Mouse (Mus musculus) hindbrain, postnatal 0 days (tissue): ENCODE measurements around the gene Cd72. TPM values are rescaled to one million over a fixed set of nuclear protein-coding genes. Genes with fewer than 3 reads are reported as not detected.

Experiments
- ATAC-seq: fragments of 200-750 bp; cut with Nextera tagmentation; 2 replicates; pipeline ENCODE4 v1.8.0; 2017; ENCODE audit warnings: mild to moderate bottlenecking, moderate TSS enrichment, moderate library complexity
- DNase-seq: peaks from one replicate; pipeline ENCODE4 v3.0.0-alpha.2; 2015; ENCODE audit warnings: low spot score
- H3K27ac ChIP-seq: fragments of 300-500 bp; sonication (generic); 2 replicates; pipeline ENCODE4 v1.5.1; 2014; ENCODE audit warnings: mild to moderate bottlenecking
- H3K27me3 ChIP-seq: fragments of 300-500 bp; sonication (generic); 2 replicates; pipeline ENCODE4 v1.6.1; 2014; ENCODE audit warnings: low read length, mixed read lengths; ENCODE audit not compliant: insufficient read depth
- H3K36me3 ChIP-seq: fragments of 300-500 bp; sonication (generic); 2 replicates; pipeline ENCODE4 v1.6.1; 2014; ENCODE audit warnings: low read length, mixed read lengths; ENCODE audit not compliant: insufficient read depth
- H3K4me1 ChIP-seq: fragments of 300-500 bp; sonication (generic); 2 replicates; pipeline ENCODE4 v1.6.1; 2014; ENCODE audit warnings: antibody characterized with exemption, low read length, mixed read lengths; ENCODE audit not compliant: insufficient read depth
- H3K4me2 ChIP-seq: fragments of 300-500 bp; sonication (generic); 2 replicates; pipeline ENCODE4 v1.6.1; 2014; ENCODE audit warnings: low read depth, mild to moderate bottlenecking, low read length, moderate library complexity, mixed read lengths
- H3K4me3 ChIP-seq: fragments of 300-500 bp; sonication (generic); 2 replicates; pipeline ENCODE4 v1.5.1; 2014; ENCODE audit warnings: low read length
- H3K9ac ChIP-seq: fragments of 300-500 bp; sonication (generic); replicated peaks from 2 replicates; pipeline ENCODE4 v1.6.1; 2014; ENCODE audit warnings: mild to moderate bottlenecking, low read length, moderate library complexity, mixed read lengths
- H3K9me3 ChIP-seq: fragments of 300-500 bp; sonication (generic); 2 replicates; pipeline ENCODE4 v1.6.1; 2016; ENCODE audit warnings: low read length, mixed read lengths
- CTCF ChIP-seq: IDR thresholded peaks from 2 replicates; pipeline ENCODE4 v1.5.1; 2016; ENCODE audit warnings: antibody characterized with exemption, control low read depth, low read depth
- WGBS: fragments of 180-500 bp; shearing (Covaris S2); extraction: QIAGEN DNeasy Blood & Tissue Kit; methylation state at CpG from one replicate; pipeline ENCODE4 v1.1.7; 2014; 5-methylcytosine and 5-hydroxymethylcytosine counted together
- polyA plus RNA-seq: library from polyadenylated mRNA; unstranded; fragments of >200 nt; fragmentation: Nextera tagmentation; extraction: Ambion mirVana; gene quantifications from 2 replicates; pipeline ENCODE4 v1.2.1, GENCODE M21; 2015
- total RNA-seq: library from RNA; depleted of rRNA; stranded (reverse); fragments of >200 nt; gene quantifications from 2 replicates; pipeline ENCODE4 v1.2.3, GENCODE M21; 2014; rRNA removed

Gene Cd72
- not detected in 2 replicates for total RNA-seq
- 4.4 and 4.7 TPM in 2 replicates for polyA plus RNA-seq

DNA sequence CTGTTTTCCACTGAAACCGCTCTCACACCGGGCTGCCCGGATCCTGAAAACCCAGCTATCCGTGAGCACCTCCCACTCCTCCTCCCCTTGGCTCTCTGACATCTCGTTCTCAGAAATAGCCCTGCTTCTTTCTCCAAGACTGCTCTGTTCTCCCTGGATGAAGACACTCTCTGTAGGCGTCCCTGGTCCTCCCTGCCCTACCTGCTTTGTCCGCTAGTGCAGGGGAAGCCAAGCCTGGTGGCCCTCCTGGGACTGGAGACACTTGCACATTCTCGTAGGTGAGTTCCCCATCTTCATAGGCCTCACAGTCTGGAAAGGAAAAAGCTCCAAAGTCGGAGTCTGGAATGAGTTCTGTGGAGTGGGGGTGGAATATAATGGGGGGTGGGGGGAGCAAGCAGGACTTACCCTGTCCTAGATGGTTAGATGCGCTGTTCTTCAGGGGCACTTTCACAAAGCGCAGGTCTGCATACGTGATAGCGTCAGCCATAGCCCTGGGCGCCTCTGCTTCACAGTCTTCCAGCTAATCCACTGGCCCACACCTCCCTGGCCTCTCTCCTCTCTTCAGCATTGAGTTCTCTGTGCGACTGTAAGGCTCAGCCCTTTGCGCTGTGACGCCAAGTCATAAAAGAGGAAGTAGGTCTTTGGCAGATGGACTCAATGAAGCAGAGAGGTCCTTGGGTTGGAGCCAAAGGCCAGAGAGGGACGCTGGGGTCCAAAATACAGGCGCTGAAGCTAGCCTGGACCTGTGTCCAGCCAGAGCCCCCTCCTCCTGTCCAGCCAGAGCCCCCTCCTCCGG, at the start of gene Cd72:
Cd72 (minus strand) TSS at position 588 of the 796 bp plus-strand sequence.
- no peak within 1 kb of the TSS for H3K9ac ChIP-seq
- 0 out of 2 replicates have a peak, but pooled peaks have one; percentile 16 for TF ChIP-seq CTCF
- 27% methylated on average over 20 of the region's 20 CpGs for WGBS

DNA sequence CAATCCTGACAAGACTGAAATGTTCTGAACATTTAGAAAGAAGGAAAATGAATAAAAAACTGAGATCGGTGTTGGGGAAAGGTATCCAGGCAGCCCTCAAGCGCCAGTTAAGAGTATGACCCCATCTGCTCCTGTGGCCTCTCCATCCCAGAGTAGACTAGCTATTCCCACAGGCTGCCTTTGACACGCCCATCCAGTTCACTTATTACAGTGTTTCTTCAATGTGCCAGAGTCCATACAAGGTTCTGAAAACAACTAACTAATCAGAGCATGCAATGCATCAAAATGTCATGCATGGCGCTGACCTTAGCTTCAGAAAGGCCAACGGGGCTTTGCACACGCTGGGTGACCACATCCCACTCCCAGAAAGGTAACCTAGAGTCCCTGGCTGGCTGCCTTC, 49.1 kb upstream of the Cd72 start:
- Histone ChIP-seq H3K4me2 (no peak overlapping the region), H3K27me3 (no peaks in the 10 kb centered on the region), H3K36me3 (no peaks in the 10 kb centered on the region), H3K27ac (no peak overlapping the region), H3K4me3 (no peak overlapping the region), H3K9me3 (no peaks in the 10 kb centered on the region), H3K4me1 (peaks cover under 1% of the 10 kb centered on the region; the same call in 1 of the 2 replicates), H3K9ac (no peak overlapping the region)
- 78% methylated on average over 6 of the region's 6 CpGs for WGBS
- no peak for TF ChIP-seq CTCF
- DNase-seq = no peak
- ATAC-seq = no peak

More for the DNA sequence above, at the start of gene Cd72:
- Histone ChIP-seq H3K4me2 (peak within 1 kb of the TSS; percentile 41), H3K36me3 (no peaks in the 10 kb centered on the region), H3K27me3 (no peaks in the 10 kb centered on the region; the same call in 1 of the 2 replicates), H3K4me1 (peaks cover 11% of the 10 kb centered on the region; the same call in 1 of the 2 replicates), H3K27ac (no peak within 1 kb of the TSS), H3K4me3 (peak within 1 kb of the TSS; percentile 11), H3K9me3 (no peaks in the 10 kb centered on the region)
- ATAC-seq (no peak), DNase-seq (peak; percentile 34)

DNA sequence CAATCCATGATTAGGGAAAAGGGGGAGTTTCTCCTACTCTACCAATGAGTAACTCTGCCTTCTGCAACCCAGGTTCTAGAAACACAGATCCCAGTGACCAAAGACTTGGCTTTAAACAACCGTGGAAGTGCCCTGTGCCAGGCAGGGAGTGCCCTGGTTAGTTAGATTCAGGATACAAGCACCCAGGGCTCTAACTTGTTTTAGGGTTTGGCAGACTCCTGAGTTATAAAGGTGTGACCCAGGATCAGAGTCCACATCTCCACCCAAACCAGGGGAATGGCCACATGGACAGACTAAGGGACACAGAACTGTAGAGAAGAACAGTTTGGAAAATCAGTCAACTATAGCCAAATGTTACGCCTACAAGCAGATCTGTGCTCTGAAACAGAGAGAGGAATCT, 48.6 kb upstream of the Cd72 start:
- no peak for DNase-seq
- no peak overlapping the region for H3K4me3 ChIP-seq
- H3K36me3 ChIP-seq = no peaks in the 10 kb centered on the region
- no peaks in the 10 kb centered on the region for H3K27me3 ChIP-seq
- no peak for TF ChIP-seq CTCF
- H3K4me2 ChIP-seq = no peak overlapping the region
- ATAC-seq = no peak
- no peaks in the 10 kb centered on the region for H3K4me1 ChIP-seq
- whole genome bisulfite sequencing = 83% methylated on average over 2 of the region's 2 CpGs
- H3K27ac ChIP-seq = no peak overlapping the region
- no peaks in the 10 kb centered on the region for H3K9me3 ChIP-seq
- no peak overlapping the region for H3K9ac ChIP-seq

DNA sequence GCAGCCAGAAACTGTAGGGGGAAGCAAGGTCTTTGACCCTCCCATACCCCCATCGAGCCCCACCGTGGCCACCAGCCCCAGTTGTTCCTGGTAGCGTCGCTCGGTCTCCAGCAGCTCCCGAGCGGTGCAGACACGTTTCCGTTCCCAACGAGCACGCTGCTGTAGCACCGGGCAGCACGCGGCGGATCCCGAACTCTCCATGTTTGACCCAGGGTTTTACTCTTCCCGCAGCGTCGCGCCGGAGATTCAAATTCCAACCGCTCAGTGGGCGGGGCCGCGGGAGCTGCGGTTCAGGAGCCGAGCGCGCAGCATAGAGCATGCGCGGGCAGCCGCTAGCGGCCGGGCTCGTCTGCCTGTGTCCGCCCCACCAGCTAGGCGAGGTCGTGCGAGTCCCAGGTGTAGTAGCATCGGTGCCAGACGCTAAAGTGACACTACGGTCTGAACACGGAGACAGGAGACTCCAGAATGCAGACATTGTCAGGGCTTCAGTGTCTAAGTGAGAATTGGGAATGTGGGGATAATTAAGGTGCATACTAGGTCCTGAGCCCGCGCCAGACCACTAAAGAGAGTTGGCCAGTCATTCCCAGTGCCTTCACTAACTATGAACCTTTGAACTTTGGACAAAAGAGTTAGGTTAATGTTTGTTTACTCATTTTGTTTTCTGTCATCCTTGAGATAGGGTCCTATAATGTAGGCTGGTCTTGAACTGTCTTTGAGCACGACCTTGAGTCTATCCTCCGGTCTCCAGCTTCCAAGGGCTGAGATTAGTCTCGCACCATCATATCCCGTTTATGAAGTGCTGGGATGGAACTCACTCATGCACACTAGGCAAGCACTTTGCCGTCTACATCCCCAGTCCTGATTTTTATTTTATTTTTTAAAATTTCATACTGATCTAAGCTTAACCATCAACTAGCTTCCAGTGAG, 45.2 kb upstream of the Cd72 start, which contains the start of gene Arhgef39:
Arhgef39 (minus strand) TSS at position 289 of the 927 bp plus-strand sequence.
- Histone ChIP-seq H3K27ac (no peak within 1 kb of the TSS), H3K4me1 (no peaks in the 10 kb centered on the region; the same call in 1 of the 2 replicates), H3K36me3 (no peaks in the 10 kb centered on the region; the same call in 1 of the 2 replicates), H3K9ac (peak within 1 kb of the TSS; percentile 43), H3K4me2 (peak within 1 kb of the TSS; percentile 82), H3K27me3 (no peaks in the 10 kb centered on the region), H3K9me3 (no peaks in the 10 kb centered on the region), H3K4me3 (peak within 1 kb of the TSS; percentile 61)
- no peak for TF ChIP-seq CTCF
- 7% methylated on average over 50 of the region's 50 CpGs for WGBS
- DNase-seq (peak; percentile 92), ATAC-seq (peak; percentile 86)

DNA sequence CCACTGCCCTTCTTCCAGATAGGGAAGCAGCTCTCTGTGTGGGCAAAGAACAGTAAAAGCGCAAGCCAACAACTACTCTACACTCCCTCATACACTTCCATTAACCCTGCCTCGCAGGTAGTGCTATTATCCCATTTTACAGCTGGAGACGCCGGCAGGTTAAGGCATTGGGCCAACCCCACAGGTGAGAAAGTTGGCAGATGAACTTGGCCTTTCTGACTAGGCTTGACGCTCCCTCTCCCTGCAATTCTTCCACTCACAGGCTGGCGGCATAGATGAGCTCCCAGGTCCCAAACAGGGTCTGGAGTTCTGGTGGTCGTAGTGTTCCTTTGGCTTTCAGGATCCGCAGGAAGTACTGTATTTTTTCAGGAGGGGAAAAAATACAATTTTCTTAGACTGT, 44.6 kb upstream of the Cd72 start:
- no peak for ATAC-seq
- TF ChIP-seq CTCF = peak; percentile 65
- Histone ChIP-seq H3K4me1 (peaks cover 4% of the 10 kb centered on the region), H3K27ac (no peak overlapping the region), H3K4me2 (peak overlapping the region; percentile 82), H3K27me3 (no peaks in the 10 kb centered on the region), H3K9me3 (no peaks in the 10 kb centered on the region), H3K36me3 (no peaks in the 10 kb centered on the region; the same call in 1 of the 2 replicates), H3K9ac (peak overlapping the region; percentile 43; the same call in 1 of the 2 replicates), H3K4me3 (peak overlapping the region; percentile 61)
- DNase-seq = peak; percentile 47
- WGBS = 15% methylated on average over 8 of the region's 8 CpGs

GRCm38 (mm10) chr4:43497946-43498345, 43.5 kb upstream of the Cd72 start:
- H3K27ac ChIP-seq = no peak overlapping the region
- H3K36me3 ChIP-seq = no peaks in the 10 kb centered on the region; the same call in 1 of the 2 replicates
- DNase-seq = no peak
- peak overlapping the region; percentile 82; the same call in 1 of the 2 replicates for H3K4me2 ChIP-seq
- WGBS = 80% methylated on average over 4 of the region's 4 CpGs
- no peak overlapping the region for H3K9ac ChIP-seq
- H3K4me3 ChIP-seq = no peak overlapping the region
- no peak for TF ChIP-seq CTCF
- no peak for ATAC-seq
- H3K9me3 ChIP-seq = no peaks in the 10 kb centered on the region
- H3K27me3 ChIP-seq = no peaks in the 10 kb centered on the region
- peaks cover 4% of the 10 kb centered on the region for H3K4me1 ChIP-seq
